In genomic region chr1:29216766-29217581, GRCm38 (mm10) we compare ENCODE assay signal across 16 mouse cellular contexts.
DNase-seq lines count a peak whose midpoint lies in the region; ATAC-seq lines count a peak whose summit lies in the region.
"Had no signal": no experiment of that assay in that cellular context is flagged by ENCODE, and none has a peak within 500 bp of the region (broad histone marks: within the 10 kb centered on the region; RNA-seq: fewer than 3 reads in every experiment).

No protein-coding gene starts in this region.

- H3K27me3 ChIP-seq in hindbrain, embryonic 11.5 days (ENCODE audit: control insufficient read depth, insufficient read depth, low read length) = no peaks in the 10 kb centered on the region
- H3K27me3 ChIP-seq in hindbrain, embryonic 10.5 days (ENCODE audit: insufficient read depth, poor library complexity, severe bottlenecking) = no peaks in the 10 kb centered on the region
- H3K27me3 ChIP-seq in hindbrain, embryonic 14.5 days (ENCODE audit: control insufficient read depth, insufficient read depth, low read length) = no peaks in the 10 kb centered on the region
- H3K27me3 ChIP-seq in neural tube, embryonic 13.5 days = no peaks in the 10 kb centered on the region
- H3K27me3 ChIP-seq: embryonic facial prominence, embryonic 12.5 days had no signal

- H3K9ac ChIP-seq in hindbrain, embryonic 11.5 days (ENCODE audit: low read depth, low read length) = no peak overlapping the region
- no peak overlapping the region for H3K9ac ChIP-seq in hindbrain, embryonic 14.5 days
- H3K9ac ChIP-seq in neural tube, embryonic 13.5 days = no peak overlapping the region
- H3K9ac ChIP-seq: embryonic facial prominence, embryonic 12.5 days; liver, embryonic 14.5 days had no signal

- H3K27ac ChIP-seq in hindbrain, embryonic 11.5 days (ENCODE audit: low read depth, low read length) = no peak overlapping the region
- no peak overlapping the region for H3K27ac ChIP-seq in hindbrain, embryonic 10.5 days
- no peak overlapping the region for H3K27ac ChIP-seq in hindbrain, embryonic 14.5 days
- H3K27ac ChIP-seq in neural tube, embryonic 13.5 days (replicated peaks) = peak overlapping the region; percentile 7; the same call in 1 of the 2 replicates
- H3K27ac ChIP-seq: embryonic facial prominence, embryonic 12.5 days; liver, embryonic 14.5 days had no signal

- H3K36me3 ChIP-seq in hindbrain, embryonic 11.5 days (ENCODE audit: control insufficient read depth, insufficient read depth, low read length) = no peaks in the 10 kb centered on the region
- no peaks in the 10 kb centered on the region for H3K36me3 ChIP-seq in hindbrain, embryonic 10.5 days
- H3K36me3 ChIP-seq in hindbrain, embryonic 14.5 days (replicated peaks; ENCODE audit: control insufficient read depth, insufficient read depth) = no peaks in the 10 kb centered on the region
- no peaks in the 10 kb centered on the region for H3K36me3 ChIP-seq in neural tube, embryonic 13.5 days
- H3K36me3 ChIP-seq: embryonic facial prominence, embryonic 12.5 days had no signal

- ATAC-seq in hindbrain, embryonic 11.5 days (ENCODE audit: low FRiP score) = peak; percentile 83
- ATAC-seq in hindbrain, embryonic 14.5 days (ENCODE audit: low FRiP score) = peak; percentile 78; the same call in 1 of the 2 replicates
- peak; percentile 89 for ATAC-seq in neural tube, embryonic 13.5 days (ENCODE audit: low read depth)
- ATAC-seq: activated CD4-positive, CD25-positive, alpha-beta regulatory T cell, adult 4 months had no signal

- no peak overlapping the region for H3K4me3 ChIP-seq in hindbrain, embryonic 11.5 days (ENCODE audit: low read depth, low read length)
- H3K4me3 ChIP-seq in hindbrain, embryonic 10.5 days = no peak overlapping the region
- no peak overlapping the region for H3K4me3 ChIP-seq in hindbrain, embryonic 14.5 days (replicated peaks; ENCODE audit: low read length)
- H3K4me3 ChIP-seq in neural tube, embryonic 13.5 days = no peak overlapping the region
- H3K4me3 ChIP-seq: embryonic facial prominence, embryonic 12.5 days had no signal

- H3K4me1 ChIP-seq in hindbrain, embryonic 11.5 days (replicated peaks; ENCODE audit: control insufficient read depth, insufficient read depth, low read length) = no peaks in the 10 kb centered on the region
- H3K4me1 ChIP-seq in hindbrain, embryonic 10.5 days (replicated peaks) = no peaks in the 10 kb centered on the region
- H3K4me1 ChIP-seq in hindbrain, embryonic 14.5 days (replicated peaks; ENCODE audit: control insufficient read depth, insufficient read depth, low read length) = no peaks in the 10 kb centered on the region
- H3K4me1 ChIP-seq in neural tube, embryonic 13.5 days (replicated peaks) = peaks cover 8% of the 10 kb centered on the region
- H3K4me1 ChIP-seq: embryonic facial prominence, embryonic 12.5 days had no signal

- DNase-seq in hindbrain, embryonic 11.5 days (ENCODE audit: low spot score) = no peak
- DNase-seq in hindbrain, embryonic 10.5 days (ENCODE audit: low spot score) = no peak
- peak; percentile 32 for DNase-seq in brain, embryonic 18.5 days (ENCODE audit: low read depth, low spot score)
- DNase-seq in hindbrain, embryonic 14.5 days (ENCODE audit: low spot score) = peak; percentile 31
- no peak for DNase-seq in gastrocnemius, adult 8-10 months (ENCODE audit: low spot score in 2 of 2)
- no peak for DNase-seq in ovary, postnatal 14 days (ENCODE audit: low spot score)
- DNase-seq in adrenal gland, postnatal 4 days (ENCODE audit: low spot score in 2 of 2) = no peak
- DNase-seq: cerebellum, adult 8-10 months; heart, adult 11 months; kidney, adult 11 months; kidney, postnatal 36 days; lung, postnatal 10 days had no signal

- WGBS in hindbrain, embryonic 11.5 days = 64% methylated on average over 3 of the region's 3 CpGs
- 74% methylated on average over 3 of the region's 3 CpGs for WGBS in hindbrain, embryonic 10.5 days
- WGBS in hindbrain, embryonic 14.5 days = 28% methylated on average over 3 of the region's 3 CpGs
- 21% methylated on average over 3 of the region's 3 CpGs for WGBS in neural tube, embryonic 13.5 days

- H3K4me2 ChIP-seq in hindbrain, embryonic 11.5 days (replicated peaks; ENCODE audit: low read depth, low read length) = no peak overlapping the region
- no peak overlapping the region for H3K4me2 ChIP-seq in hindbrain, embryonic 14.5 days (replicated peaks)
- no peak overlapping the region for H3K4me2 ChIP-seq in neural tube, embryonic 13.5 days
- H3K4me2 ChIP-seq: embryonic facial prominence, embryonic 12.5 days had no signal

- H3K9me3 ChIP-seq in hindbrain, embryonic 11.5 days (ENCODE audit: control insufficient read depth, low read length) = no peaks in the 10 kb centered on the region
- H3K9me3 ChIP-seq in hindbrain, embryonic 10.5 days = no peaks in the 10 kb centered on the region
- H3K9me3 ChIP-seq in hindbrain, embryonic 14.5 days (ENCODE audit: control insufficient read depth, low read length) = no peaks in the 10 kb centered on the region
- H3K9me3 ChIP-seq in neural tube, embryonic 13.5 days = no peaks in the 10 kb centered on the region
- H3K9me3 ChIP-seq: embryonic facial prominence, embryonic 12.5 days had no signal

Comparison
In these comparisons a context has a peak if more than half of its experiments do, and no peak if none do; other contexts are left out.
1. DNase-seq: peak in brain, embryonic 18.5 days (single experiment) and hindbrain, embryonic 14.5 days (single experiment); none in hindbrain, embryonic 11.5 days (single experiment), hindbrain, embryonic 10.5 days (single experiment), gastrocnemius, adult 8-10 months (0 of 2), ovary, postnatal 14 days (single experiment) and adrenal gland, postnatal 4 days (0 of 2).
2. Peak in every context shown above with its lines, with median percentiles within 50 percentile points of each other: ATAC-seq.